Mouse (Mus musculus) embryonic facial prominence, embryonic 13.5 days (tissue): ENCODE data around the gene Slc45a3. TPM values are rescaled to one million over a fixed set of nuclear protein-coding genes. Genes with fewer than 3 reads are reported as not detected.
A peak's percentile ranks its signal among the peaks of the same experiment; 100 is the strongest.

Experiments
- ATAC-seq: fragments of 200-750 bp; cut with Nextera tagmentation; 2 replicates; pipeline ENCODE4 v1.8.0; 2017; ENCODE audit warnings: low read depth; ENCODE audit not compliant: insufficient number of reproducible peaks, insufficient read depth, low FRiP score, low TSS enrichment
- H3K27ac ChIP-seq: fragments of 300-500 bp; sonication (generic); 2 replicates; pipeline ENCODE4 v1.5.1; 2015; ENCODE audit warnings: moderate library complexity, mild to moderate bottlenecking, inconsistent platforms
- H3K27me3 ChIP-seq: fragments of 300-500 bp; sonication (generic); 2 replicates; pipeline ENCODE4 v1.6.1; 2015; ENCODE audit warnings: mild to moderate bottlenecking, inconsistent platforms
- H3K36me3 ChIP-seq: fragments of 300-500 bp; sonication (generic); 2 replicates; pipeline ENCODE4 v1.6.1; 2015; ENCODE audit warnings: mild to moderate bottlenecking, inconsistent platforms
- H3K4me1 ChIP-seq: fragments of 300-500 bp; sonication (generic); 2 replicates; pipeline ENCODE4 v1.6.1; 2015; ENCODE audit warnings: inconsistent platforms
- H3K4me2 ChIP-seq: fragments of 300-500 bp; sonication (generic); 2 replicates; pipeline ENCODE4 v1.6.1; 2015; ENCODE audit warnings: moderate library complexity, mild to moderate bottlenecking, inconsistent platforms
- H3K4me3 ChIP-seq: fragments of 300-500 bp; sonication (generic); 2 replicates; pipeline ENCODE4 v1.5.1; 2015; ENCODE audit warnings: mild to moderate bottlenecking, inconsistent platforms
- H3K9ac ChIP-seq: fragments of 300-500 bp; sonication (generic); 2 replicates; pipeline ENCODE4 v1.6.1; 2015; ENCODE audit warnings: mild to moderate bottlenecking, inconsistent platforms
- H3K9me3 ChIP-seq: fragments of 300-500 bp; sonication (generic); 2 replicates; pipeline ENCODE4 v1.6.1; 2016; ENCODE audit warnings: inconsistent platforms
- WGBS: fragments of 180-500 bp; shearing (Covaris S2); methylation state at CpG from one replicate; pipeline ENCODE4 v1.1.7; 2015; ENCODE audit warnings: mixed read lengths; 5-methylcytosine and 5-hydroxymethylcytosine counted together
- polyA plus RNA-seq: library from polyadenylated mRNA; unstranded; fragments of >200 nt; fragmentation: Nextera tagmentation; extraction: Ambion mirVana; gene quantifications from 2 replicates; pipeline ENCODE4 v1.2.1, GENCODE M21; 2015

The Slc45a3 gene
- polyA plus RNA-seq, 1 experiment from 2014 or later = 4.0 TPM

DNA sequence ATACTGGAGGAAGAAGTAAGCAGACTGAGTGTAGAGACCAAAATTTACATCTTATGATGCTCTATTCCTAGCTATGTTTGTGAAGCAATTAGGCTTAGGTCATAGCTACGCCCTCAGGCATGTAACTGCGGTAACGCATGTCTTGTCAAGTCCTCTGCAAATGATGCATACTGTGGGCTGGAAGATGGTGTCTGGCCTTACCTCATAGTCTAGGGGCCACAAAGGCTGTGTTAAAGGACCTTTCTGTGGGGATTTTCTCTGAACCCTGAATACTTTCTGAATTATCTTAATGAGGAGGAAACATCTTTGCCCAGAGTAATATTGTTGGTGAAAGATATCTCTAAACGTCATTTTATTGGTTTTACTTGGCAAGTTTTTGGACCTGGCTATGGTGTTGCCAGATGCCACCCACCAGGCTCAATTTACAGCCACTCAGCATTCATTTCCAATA, 39.1 kb downstream of the Slc45a3 start:
- no peak overlapping the region for H3K27ac ChIP-seq
- no peak overlapping the region for H3K4me2 ChIP-seq
- 73% methylated on average over 4 of the region's 4 CpGs for WGBS
- H3K4me3 ChIP-seq = no peak overlapping the region
- peaks cover 23% of the 10 kb centered on the region for H3K4me1 ChIP-seq
- no peak for ATAC-seq
- no peaks in the 10 kb centered on the region for H3K9me3 ChIP-seq
- no peaks in the 10 kb centered on the region for H3K27me3 ChIP-seq
- H3K36me3 ChIP-seq = no peaks in the 10 kb centered on the region
- no peak overlapping the region for H3K9ac ChIP-seq

DNA sequence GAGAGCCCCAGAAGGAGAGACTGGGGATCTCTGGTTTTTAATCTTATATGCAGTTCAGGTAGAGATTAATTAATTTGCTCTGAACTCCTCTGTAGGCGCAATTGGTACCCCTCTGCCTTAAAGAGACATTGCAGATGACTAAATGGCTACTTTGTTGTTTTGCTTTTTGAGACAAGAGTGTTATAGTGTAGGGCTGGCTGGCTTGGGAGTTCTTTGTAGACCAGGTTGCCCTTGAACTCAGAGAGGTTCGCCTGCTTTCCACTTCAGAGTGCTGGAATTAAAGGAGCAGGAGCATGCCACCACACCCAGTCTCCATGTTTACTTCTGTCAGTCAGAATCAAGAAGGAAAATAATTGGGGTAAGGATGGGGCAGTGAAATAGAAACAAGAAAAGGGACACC, 40.3 kb downstream of the Slc45a3 start:
- 65% methylated on average over 2 of the region's 2 CpGs for WGBS
- no peak overlapping the region for H3K27ac ChIP-seq
- no peak for ATAC-seq
- H3K4me3 ChIP-seq = no peak overlapping the region
- H3K36me3 ChIP-seq = no peaks in the 10 kb centered on the region
- H3K27me3 ChIP-seq = no peaks in the 10 kb centered on the region
- peaks cover 23% of the 10 kb centered on the region for H3K4me1 ChIP-seq
- H3K9ac ChIP-seq = no peak overlapping the region
- H3K4me2 ChIP-seq = no peak overlapping the region
- H3K9me3 ChIP-seq = no peaks in the 10 kb centered on the region

DNA sequence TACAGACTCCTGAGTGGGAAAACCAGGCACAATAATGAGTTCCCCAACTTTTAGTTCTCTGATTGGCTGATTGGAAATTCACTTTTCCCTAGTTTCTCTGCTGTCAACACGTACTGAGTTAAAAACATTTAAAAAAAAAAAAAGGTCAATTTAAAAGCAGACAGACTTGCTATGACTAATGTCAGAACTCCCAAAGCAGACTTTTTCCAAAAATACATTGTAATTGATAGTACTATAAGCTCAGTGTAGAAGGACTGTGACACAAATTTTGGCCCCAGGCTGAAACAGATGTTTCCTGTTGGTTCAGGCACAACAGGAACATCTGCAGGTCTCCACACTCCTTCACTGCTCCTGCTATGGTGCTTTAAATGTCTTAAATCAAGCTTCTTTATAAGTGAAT, 41.0 kb downstream of the Slc45a3 start:
- no peak for ATAC-seq
- peak overlapping the region; percentile 52; the same call in 1 of the 2 replicates for H3K27ac ChIP-seq
- no peaks in the 10 kb centered on the region for H3K27me3 ChIP-seq
- no peaks in the 10 kb centered on the region for H3K9me3 ChIP-seq
- H3K4me2 ChIP-seq = no peak overlapping the region
- peaks cover 24% of the 10 kb centered on the region for H3K4me1 ChIP-seq
- H3K9ac ChIP-seq = no peak overlapping the region
- H3K4me3 ChIP-seq = no peak overlapping the region
- H3K36me3 ChIP-seq = no peaks in the 10 kb centered on the region
- 14% methylated on average over 1 of the region's 1 CpGs for WGBS

DNA sequence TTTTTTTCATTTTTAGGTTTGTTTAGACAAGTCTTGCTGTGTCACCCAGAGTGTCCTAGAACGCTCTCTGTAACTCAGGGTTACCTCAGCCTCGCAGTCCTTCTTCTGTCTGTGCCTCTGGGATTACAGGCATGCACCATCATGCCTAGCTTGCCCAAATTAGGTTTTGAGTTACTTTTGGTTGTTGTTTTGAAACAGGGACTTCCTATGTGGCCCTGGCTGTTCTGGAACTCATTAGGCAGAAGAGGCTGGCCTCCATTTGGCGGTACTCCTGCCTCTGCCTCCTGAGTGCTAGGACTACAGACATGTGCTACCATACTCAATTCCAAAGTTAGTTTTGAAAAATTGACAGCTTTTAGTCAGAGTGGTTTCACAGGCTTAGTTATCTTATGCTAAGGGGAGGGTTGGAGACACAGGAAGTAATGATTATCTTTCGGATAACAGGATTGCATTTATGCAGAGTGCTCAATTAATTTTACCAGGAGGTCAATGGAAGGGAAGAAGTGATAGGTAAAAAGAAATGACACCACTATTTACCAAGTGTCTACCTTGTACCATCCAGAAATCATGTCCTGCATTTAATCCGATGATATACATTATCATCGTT, 41.9 kb downstream of the Slc45a3 start:
- Histone ChIP-seq H3K4me2 (no peak overlapping the region), H3K9me3 (no peaks in the 10 kb centered on the region), H3K4me3 (no peak overlapping the region), H3K9ac (no peak overlapping the region), H3K27ac (peak overlapping the region; percentile 3; the same call in 1 of the 2 replicates), H3K4me1 (peaks cover 32% of the 10 kb centered on the region), H3K27me3 (no peaks in the 10 kb centered on the region), H3K36me3 (no peaks in the 10 kb centered on the region)
- WGBS = 62% methylated on average over 6 of the region's 6 CpGs
- no peak for ATAC-seq

DNA sequence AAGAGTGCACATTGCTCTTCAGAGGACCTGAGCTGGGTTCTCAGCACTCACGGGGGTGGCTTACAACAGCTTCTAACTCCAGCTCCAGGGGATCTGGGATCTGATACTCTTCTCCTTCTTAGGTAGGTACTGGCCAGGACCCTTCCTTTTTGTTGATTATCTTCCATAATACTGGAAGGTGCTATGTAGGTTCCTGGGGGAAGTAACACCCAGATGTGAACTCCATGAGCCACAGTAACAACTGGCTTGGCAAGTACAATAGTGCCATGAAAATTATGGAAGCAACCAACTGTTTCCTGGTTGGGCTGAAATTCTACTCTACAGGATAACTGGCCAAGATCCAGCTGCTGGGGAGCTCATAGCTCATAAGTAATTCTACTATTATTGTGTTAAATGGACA, 42.7 kb downstream of the Slc45a3 start:
- 88% methylated on average over 1 of the region's 1 CpGs for WGBS

DNA sequence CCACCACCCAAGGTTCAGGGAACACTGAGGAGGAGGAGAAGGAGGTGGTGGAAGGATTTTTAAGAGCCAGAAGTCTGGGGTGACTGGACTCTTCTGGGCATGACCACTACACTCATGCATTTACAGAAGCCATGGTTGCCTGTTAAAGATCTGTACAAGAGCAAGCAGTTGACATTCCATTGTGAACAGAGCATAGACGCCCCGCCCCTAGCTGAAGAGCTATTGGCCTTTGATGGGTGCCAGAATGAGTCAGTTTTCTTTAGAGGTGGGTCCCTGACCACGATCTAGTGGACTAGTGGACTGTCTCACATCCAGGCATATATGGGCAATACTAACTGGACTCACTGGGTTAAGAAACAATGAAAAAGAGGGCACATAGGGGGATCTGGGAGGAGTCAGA, 43.3 kb downstream of the Slc45a3 start:
- H3K9ac ChIP-seq = no peak overlapping the region
- 89% methylated on average over 3 of the region's 3 CpGs for WGBS

More for the DNA sequence above, 42.7 kb downstream of the Slc45a3 start:
- ATAC-seq = no peak
- Histone ChIP-seq H3K9me3 (no peaks in the 10 kb centered on the region), H3K4me3 (no peak overlapping the region), H3K4me2 (no peak overlapping the region), H3K27ac (no peak overlapping the region), H3K9ac (no peak overlapping the region), H3K4me1 (peaks cover 37% of the 10 kb centered on the region), H3K27me3 (no peaks in the 10 kb centered on the region), H3K36me3 (no peaks in the 10 kb centered on the region)

DNA sequence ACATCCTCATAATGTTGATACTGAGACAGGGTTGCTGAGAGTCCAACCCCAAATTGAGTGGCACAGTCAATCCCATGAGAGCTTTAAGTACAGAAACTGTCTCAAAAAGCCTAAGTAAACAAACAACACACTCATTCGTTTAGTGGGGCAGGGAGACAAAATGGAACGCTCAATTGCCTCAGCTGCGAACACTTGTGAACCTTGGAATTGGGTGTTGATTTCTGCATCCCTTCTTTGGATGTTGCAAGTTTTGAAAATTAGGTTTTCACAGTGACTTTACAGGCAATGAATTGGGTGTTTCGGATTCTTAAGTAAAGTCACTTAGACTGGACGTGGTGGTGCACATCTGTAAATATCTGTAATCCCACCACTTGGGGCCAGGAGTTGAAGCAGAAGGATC, 44.0 kb downstream of the Slc45a3 start:
- H3K9me3 ChIP-seq = no peaks in the 10 kb centered on the region
- no peaks in the 10 kb centered on the region for H3K36me3 ChIP-seq
- peak overlapping the region; percentile 71 for H3K4me3 ChIP-seq
- H3K27me3 ChIP-seq = no peaks in the 10 kb centered on the region
- peak overlapping the region; percentile 96; the same call in 1 of the 2 replicates for H3K9ac ChIP-seq
- peaks cover 42% of the 10 kb centered on the region for H3K4me1 ChIP-seq
- 27% methylated on average over 5 of the region's 5 CpGs for WGBS
- ATAC-seq = no peak
- H3K27ac ChIP-seq = peak overlapping the region; percentile 99
- peak overlapping the region; percentile 59 for H3K4me2 ChIP-seq

More for the DNA sequence above, 43.3 kb downstream of the Slc45a3 start:
- Histone ChIP-seq H3K36me3 (no peaks in the 10 kb centered on the region), H3K4me2 (no peak overlapping the region), H3K4me1 (peaks cover 42% of the 10 kb centered on the region), H3K9me3 (no peaks in the 10 kb centered on the region), H3K27me3 (no peaks in the 10 kb centered on the region), H3K4me3 (no peak overlapping the region), H3K27ac (no peak overlapping the region)
- ATAC-seq = no peak

DNA sequence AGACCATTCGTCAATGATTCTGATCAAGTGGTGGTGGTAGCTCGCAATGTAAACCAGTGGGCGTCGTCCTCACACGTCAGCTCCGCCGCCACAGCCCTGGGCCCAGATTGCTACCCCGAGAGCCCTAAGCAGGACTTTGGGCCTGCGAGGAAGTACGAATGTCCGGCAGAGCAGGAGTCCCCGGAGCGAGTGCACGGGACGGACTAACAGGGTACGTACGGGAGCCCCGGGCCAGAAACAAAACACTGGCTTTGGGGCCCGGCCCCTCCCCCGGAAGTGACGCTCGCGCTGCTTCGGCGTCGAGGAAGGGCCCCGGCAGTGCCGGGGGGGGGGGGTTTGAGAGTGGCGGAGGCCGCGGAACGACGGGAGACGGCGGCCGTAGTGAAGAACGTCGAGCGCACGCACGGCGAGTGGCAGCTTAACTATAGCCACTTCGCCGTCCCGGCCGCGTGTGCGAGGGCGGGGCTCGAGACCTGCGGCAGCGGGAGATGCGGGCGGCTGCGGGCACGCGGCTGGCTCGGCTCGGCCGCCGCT, 44.6 kb downstream of the Slc45a3 start, which contains the start of gene Elk4:
Elk4 (plus strand) TSS at position 326 of the 534 bp plus-strand sequence.
- peak within 1 kb of the TSS; percentile 71 for H3K4me3 ChIP-seq
- no peaks in the 10 kb centered on the region for H3K9me3 ChIP-seq
- peaks cover 42% of the 10 kb centered on the region for H3K4me1 ChIP-seq
- peak within 1 kb of the TSS; percentile 99 for H3K27ac ChIP-seq
- peak; percentile 83 for ATAC-seq
- no peaks in the 10 kb centered on the region for H3K27me3 ChIP-seq
- under 1% methylated on average over 61 of the region's 61 CpGs for WGBS
- H3K4me2 ChIP-seq = peak within 1 kb of the TSS; percentile 59
- no peaks in the 10 kb centered on the region for H3K36me3 ChIP-seq
- H3K9ac ChIP-seq = peak within 1 kb of the TSS; percentile 96

DNA sequence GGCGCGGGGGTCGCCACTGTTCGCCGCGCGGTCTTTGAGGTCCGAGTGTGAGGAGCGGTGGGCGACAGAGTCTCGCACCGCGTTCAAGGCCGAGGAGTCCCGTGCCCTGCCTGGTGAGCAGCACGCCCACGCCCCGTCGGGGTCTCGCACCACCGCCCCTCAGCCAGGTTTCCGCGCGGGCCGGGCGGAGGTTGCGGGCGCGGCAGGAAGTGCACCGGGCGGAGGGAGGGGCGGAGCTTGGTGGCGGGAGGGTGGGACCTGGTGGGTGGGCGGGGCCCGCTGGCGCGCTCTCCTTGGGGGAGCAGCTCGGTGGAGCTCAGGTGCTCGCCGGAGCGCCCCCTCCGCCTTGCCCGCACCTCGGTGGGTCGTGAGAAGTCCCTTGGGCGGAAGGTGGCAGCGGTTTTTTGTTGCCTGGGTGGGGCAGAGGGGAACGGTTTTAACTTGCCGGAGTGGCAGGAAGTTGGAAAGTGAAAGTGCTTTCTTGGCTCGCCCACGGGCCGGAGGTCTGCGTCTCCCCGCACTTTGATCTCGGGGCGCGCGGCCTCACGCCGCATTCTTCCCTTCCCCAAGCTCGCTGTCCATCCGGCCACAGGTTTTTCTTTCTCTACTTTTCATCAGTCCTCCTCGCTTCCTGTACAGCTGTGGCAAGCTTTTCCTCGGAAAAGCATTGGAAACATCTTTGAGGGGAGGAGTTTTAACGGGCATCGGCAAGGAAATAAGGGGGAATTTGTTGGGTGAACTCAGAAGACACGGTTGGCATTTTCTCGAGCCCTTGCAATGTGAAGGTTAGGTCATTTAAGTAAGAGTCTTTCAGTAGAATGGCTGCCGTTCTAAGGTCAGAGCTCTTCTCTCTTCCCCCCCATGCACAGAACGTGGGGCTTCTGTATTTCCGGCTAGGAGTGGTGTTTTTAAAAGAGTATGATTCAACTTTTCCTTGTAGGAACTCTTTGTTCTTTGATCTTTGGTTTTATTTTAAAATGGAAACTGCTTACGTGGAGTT, 45.4 kb downstream of the Slc45a3 start:
- under 1% methylated on average over 68 of the region's 72 CpGs for WGBS
- peak overlapping the region; percentile 96 for H3K9ac ChIP-seq
- peak overlapping the region; percentile 59 for H3K4me2 ChIP-seq
- H3K4me1 ChIP-seq = peaks cover 40% of the 10 kb centered on the region
- H3K36me3 ChIP-seq = no peaks in the 10 kb centered on the region
- peak overlapping the region; percentile 99 for H3K27ac ChIP-seq
- ATAC-seq = peak; percentile 87
- no peaks in the 10 kb centered on the region for H3K9me3 ChIP-seq
- H3K27me3 ChIP-seq = no peaks in the 10 kb centered on the region
- peak overlapping the region; percentile 71 for H3K4me3 ChIP-seq

DNA sequence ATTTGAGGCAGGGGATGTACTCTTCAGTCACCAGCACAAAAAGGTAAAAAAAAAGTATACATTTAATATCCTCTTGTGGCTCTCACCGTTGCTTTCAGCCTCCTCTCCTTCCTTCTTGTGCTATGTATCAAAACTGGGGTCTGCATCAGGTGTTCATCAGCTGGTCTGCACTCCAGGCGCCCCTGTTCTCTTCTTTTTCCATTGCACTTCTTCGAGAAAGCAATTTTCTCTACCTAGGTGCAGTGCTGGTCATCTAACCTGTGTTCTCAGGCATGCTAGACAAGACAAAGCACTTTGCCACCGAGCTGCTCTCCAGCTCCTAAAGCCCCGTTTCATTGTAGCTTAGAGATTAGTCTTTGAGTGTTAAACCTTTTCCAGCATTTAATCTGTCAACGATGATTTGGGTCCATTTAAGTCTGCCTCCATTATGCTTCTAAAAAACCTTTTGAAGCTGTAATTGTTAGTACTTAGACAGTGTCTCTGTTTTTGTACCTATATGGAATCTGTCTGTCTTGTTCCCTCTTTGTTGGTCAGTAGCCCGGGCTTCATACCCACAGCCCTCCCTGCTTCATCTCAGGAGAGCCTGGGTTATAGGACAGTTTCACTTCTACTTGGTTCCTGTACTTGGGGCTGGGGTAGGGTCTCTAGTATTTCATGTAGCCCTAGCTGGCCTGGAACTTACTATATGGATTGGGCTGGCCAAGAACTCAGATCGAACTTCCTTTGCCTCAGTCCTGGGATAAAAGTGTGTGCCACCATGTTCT, 46.3 kb downstream of the Slc45a3 start:
- peak overlapping the region; percentile 99 for H3K27ac ChIP-seq
- WGBS = 49% methylated on average over 8 of the region's 8 CpGs
- H3K4me1 ChIP-seq = peaks cover 31% of the 10 kb centered on the region
- no peak for ATAC-seq
- peak overlapping the region; percentile 59 for H3K4me2 ChIP-seq
- no peaks in the 10 kb centered on the region for H3K9me3 ChIP-seq
- H3K36me3 ChIP-seq = peaks cover 2% of the 10 kb centered on the region
- peak overlapping the region; percentile 96 for H3K9ac ChIP-seq
- no peaks in the 10 kb centered on the region for H3K27me3 ChIP-seq
- peak overlapping the region; percentile 71 for H3K4me3 ChIP-seq
